Comparison of ENCODE assay signal across 13 mouse cellular contexts in genomic region chr9:41588466-41589425, GRCm38 (mm10).
A peak's percentile ranks its signal among the peaks of the same experiment; 100 is the strongest.
DNase-seq lines count a peak whose midpoint lies in the region; ATAC-seq lines count a peak whose summit lies in the region.
"Had no signal": no experiment of that assay in that cellular context is flagged by ENCODE, and none has a peak within 500 bp of the region (broad histone marks: within the 10 kb centered on the region; RNA-seq: fewer than 3 reads in every experiment).

No protein-coding gene starts in this region.

- no peaks in the 10 kb centered on the region for H3K4me1 ChIP-seq in heart, embryonic 10.5 days
- peaks cover 53% of the 10 kb centered on the region for H3K4me1 ChIP-seq in hindbrain, embryonic 12.5 days
- peaks cover 45% of the 10 kb centered on the region for H3K4me1 ChIP-seq in midbrain, embryonic 16.5 days (ENCODE audit: control insufficient read depth, insufficient read depth, low read length)

- no peak overlapping the region for H3K4me3 ChIP-seq in heart, embryonic 10.5 days
- 0 out of 2 replicates have a peak overlapping the region, but pooled peaks have one; percentile 0 for H3K4me3 ChIP-seq in hindbrain, embryonic 12.5 days
- peak overlapping the region; percentile 35 for H3K4me3 ChIP-seq in midbrain, embryonic 16.5 days (ENCODE audit: low read depth, low read length)
- H3K4me3 ChIP-seq: gastrocnemius, adult 2 months had no signal

- H3K4me2 ChIP-seq in hindbrain, embryonic 12.5 days (replicated peaks), result peak overlapping the region; percentile 59
- peak overlapping the region; percentile 96 for H3K4me2 ChIP-seq in midbrain, embryonic 16.5 days (ENCODE audit: low read length)

- peak overlapping the region; percentile 52 for H3K9ac ChIP-seq in hindbrain, embryonic 12.5 days
- H3K9ac ChIP-seq in midbrain, embryonic 16.5 days (ENCODE audit: low read depth, low read length), result peak overlapping the region; percentile 69

- peaks cover 38% of the 10 kb centered on the region for H3K36me3 ChIP-seq in heart, embryonic 10.5 days
- H3K36me3 ChIP-seq in hindbrain, embryonic 12.5 days, result peaks cover 57% of the 10 kb centered on the region
- peaks cover 12% of the 10 kb centered on the region for H3K36me3 ChIP-seq in midbrain, embryonic 16.5 days (ENCODE audit: control insufficient read depth, insufficient read depth, low read length)

- intact Hi-C loops in heart, postnatal 25 days (cut with DNase I), result no loop called here

- DNase-seq in heart, embryonic 10.5 days (ENCODE audit: low spot score), result peak; percentile 25
- DNase-seq in heart, postnatal 25 days (ENCODE audit: low spot score), result no peak
- peak; percentile 82 for DNase-seq in NIH3T3 (ENCODE audit: low read depth)
- DNase-seq in thymus, postnatal 10 days (ENCODE audit: low spot score in 2 of 2), result no peak
- DNase-seq in kidney, postnatal 36 days, result no peak
- DNase-seq in urinary bladder, adult 2 months (ENCODE audit: low spot score), result no peak
- DNase-seq: adrenal gland, postnatal 10 days; gastrocnemius, adult 2 months; kidney, adult 18-20 months; layer of hippocampus, adult 9-11 months; right cerebral cortex, postnatal 4 days had no signal

- H3K27ac ChIP-seq in heart, embryonic 10.5 days, result no peak overlapping the region
- peak overlapping the region; percentile 69 for H3K27ac ChIP-seq in hindbrain, embryonic 12.5 days
- peak overlapping the region; percentile 89 for H3K27ac ChIP-seq in midbrain, embryonic 16.5 days (ENCODE audit: low read length)

- WGBS in heart, embryonic 10.5 days, result 86% methylated on average over 9 of the region's 9 CpGs
- 77% methylated on average over 9 of the region's 9 CpGs for WGBS in hindbrain, embryonic 12.5 days
- WGBS in midbrain, embryonic 16.5 days, result 24% methylated on average over 9 of the region's 9 CpGs

- H3K9me3 ChIP-seq in heart, embryonic 10.5 days, result no peaks in the 10 kb centered on the region
- H3K9me3 ChIP-seq in hindbrain, embryonic 12.5 days (replicated peaks), result no peaks in the 10 kb centered on the region
- H3K9me3 ChIP-seq in midbrain, embryonic 16.5 days (replicated peaks; ENCODE audit: control insufficient read depth, low read length, poor library complexity, severe bottlenecking), result no peaks in the 10 kb centered on the region

- no peaks in the 10 kb centered on the region for H3K27me3 ChIP-seq in heart, embryonic 10.5 days (ENCODE audit: insufficient read depth, poor library complexity, severe bottlenecking)
- no peaks in the 10 kb centered on the region for H3K27me3 ChIP-seq in hindbrain, embryonic 12.5 days
- no peaks in the 10 kb centered on the region for H3K27me3 ChIP-seq in midbrain, embryonic 16.5 days (ENCODE audit: control insufficient read depth, insufficient read depth, low read depth, low read length)

- ATAC-seq in hindbrain, embryonic 12.5 days (ENCODE audit: low FRiP score), result no peak
- ATAC-seq in midbrain, embryonic 16.5 days, result no peak

Comparison
In these comparisons a context has a peak if more than half of its experiments do, and no peak if none do; other contexts are left out.
1. DNase-seq: peak in heart, embryonic 10.5 days (single experiment) and NIH3T3 (single experiment); none in heart, postnatal 25 days (single experiment), thymus, postnatal 10 days (0 of 2), kidney, postnatal 36 days (0 of 2) and urinary bladder, adult 2 months (single experiment).